Mouse (Mus musculus): ENCODE measurements around the gene Pga5.

- no peak for TF ChIP-seq POLR2A (IDR thresholded peaks at IDR 0.05; ENCODE audit: borderline replicate concordance, control insufficient read depth, low read depth, low read length)
- TF ChIP-seq CTCF (IDR thresholded peaks at IDR 0.05; ENCODE audit: control insufficient read depth, insufficient read depth, low read length), result no peak
These were observed 25.6 kb upstream of the Pga5 start for GRCm38 (mm10) chr19:10703470-10703869.

Measured in bone marrow, adult 2 months (tissue).